Mouse (Mus musculus) lung, postnatal 14 days (tissue): ENCODE data around the gene Ssr1.

Source experiments
- DNase-seq: peaks from one replicate; pipeline ENCODE4 v3.0.0; 2021

Ssr1 gene

GRCm38 (mm10) chr13:37944306-37944705, 49.7 kb downstream of the Ssr1 start:
- DNase-seq: no peak

DNA sequence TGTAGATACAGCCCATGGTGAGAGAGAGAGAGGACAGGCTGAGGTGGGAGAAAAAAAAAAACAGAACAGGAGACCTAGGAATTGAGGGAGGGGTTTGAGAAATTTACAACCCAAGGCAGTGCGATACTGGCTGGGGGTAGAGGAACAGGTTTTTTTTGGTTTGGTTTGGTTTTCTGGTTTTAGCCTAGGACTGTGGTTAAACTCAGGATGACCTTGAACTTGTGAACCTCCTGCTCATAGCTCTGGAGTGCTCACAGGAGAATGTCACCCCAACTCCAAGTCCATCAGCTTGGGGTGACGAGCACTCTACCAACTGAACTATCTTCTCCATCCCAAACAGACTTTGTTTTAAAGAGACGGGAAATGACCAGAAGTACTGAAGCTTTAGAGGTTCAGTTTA, 50.6 kb downstream of the Ssr1 start:
- no peak for DNase-seq

GRCm38 (mm10) chr13:37942887-37943331, 51.1 kb downstream of the Ssr1 start:
- no peak for DNase-seq

GRCm38 (mm10) chr13:37941950-37942886, 51.8 kb downstream of the Ssr1 start:
- no peak for DNase-seq

GRCm38 (mm10) chr13:37941138-37941645, 52.8 kb downstream of the Ssr1 start:
- no peak for DNase-seq

GRCm38 (mm10) chr13:37940649-37941048, 53.4 kb downstream of the Ssr1 start:
- no peak for DNase-seq

GRCm38 (mm10) chr13:37940167-37940566, 53.9 kb downstream of the Ssr1 start:
- DNase-seq: no peak

GRCm38 (mm10) chr13:37936351-37936750, 57.7 kb downstream of the Ssr1 start:
- DNase-seq: no peak

- DNase-seq: peak; percentile 34
Measured at GRCm38 (mm10) chr13:37934920-37935319, 59.1 kb downstream of the Ssr1 start.

- no peak for DNase-seq
Measured at GRCm38 (mm10) chr13:37934075-37934474, 59.9 kb downstream of the Ssr1 start.

DNA sequence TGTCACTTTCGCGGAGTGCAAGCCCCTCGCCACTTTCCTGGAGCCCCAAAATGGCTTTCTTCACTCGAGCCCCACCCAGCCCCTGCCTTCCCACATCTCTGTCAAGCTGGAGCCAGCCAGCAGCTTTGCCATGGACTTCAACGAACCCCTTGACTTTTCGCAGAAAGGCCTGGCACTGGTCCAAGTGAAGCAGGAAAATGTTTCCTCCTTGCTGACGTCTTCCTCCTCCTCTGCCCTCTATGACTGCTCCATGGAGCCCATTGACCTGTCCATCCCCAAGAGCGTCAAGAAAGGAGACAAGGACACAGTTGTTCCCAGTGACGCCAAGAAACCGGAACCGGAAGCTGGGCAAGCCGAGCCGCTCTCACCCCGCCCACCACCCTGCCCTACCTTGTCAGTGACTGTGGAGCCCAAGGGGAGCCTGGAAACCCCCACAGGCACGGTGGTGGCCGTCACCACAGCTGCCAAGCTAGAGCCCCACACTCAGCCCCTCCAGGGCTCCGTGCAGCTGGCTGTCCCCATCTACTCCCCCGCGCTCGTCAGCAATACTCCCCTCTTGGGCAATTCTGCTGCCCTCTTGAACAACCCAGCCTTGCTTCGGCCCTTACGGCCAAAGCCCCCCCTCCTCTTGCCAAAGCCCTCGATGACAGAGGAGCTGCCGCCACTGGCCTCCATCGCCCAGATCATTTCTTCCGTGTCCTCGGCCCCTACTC, 62.7 kb downstream of the Ssr1 start:
- DNase-seq: peak; percentile 47

- DNase-seq: no peak
Measured at GRCm38 (mm10) chr13:37930621-37931020, 63.4 kb downstream of the Ssr1 start.

DNA sequence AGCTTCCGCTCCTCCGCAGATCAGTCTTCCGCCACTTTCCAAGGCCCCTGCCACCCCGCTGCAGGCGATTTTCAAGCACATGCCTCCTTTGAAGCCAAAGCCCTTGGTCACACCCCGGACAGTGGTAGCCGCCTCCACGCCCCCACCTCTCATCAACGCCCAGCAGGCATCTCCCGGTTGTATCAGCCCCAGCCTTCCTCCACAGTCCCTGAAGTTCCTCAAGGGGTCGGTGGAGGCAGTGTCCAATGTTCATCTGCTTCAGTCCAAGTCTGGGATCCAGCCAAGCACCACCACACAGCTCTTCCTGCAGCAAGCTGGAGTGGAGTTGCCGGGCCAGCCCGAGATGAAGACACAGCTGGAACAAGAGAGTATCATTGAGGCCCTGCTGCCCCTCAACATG, 63.9 kb downstream of the Ssr1 start:
- DNase-seq: no peak

GRCm38 (mm10) chr13:37929532-37929931, 64.5 kb downstream of the Ssr1 start:
- no peak for DNase-seq

DNA sequence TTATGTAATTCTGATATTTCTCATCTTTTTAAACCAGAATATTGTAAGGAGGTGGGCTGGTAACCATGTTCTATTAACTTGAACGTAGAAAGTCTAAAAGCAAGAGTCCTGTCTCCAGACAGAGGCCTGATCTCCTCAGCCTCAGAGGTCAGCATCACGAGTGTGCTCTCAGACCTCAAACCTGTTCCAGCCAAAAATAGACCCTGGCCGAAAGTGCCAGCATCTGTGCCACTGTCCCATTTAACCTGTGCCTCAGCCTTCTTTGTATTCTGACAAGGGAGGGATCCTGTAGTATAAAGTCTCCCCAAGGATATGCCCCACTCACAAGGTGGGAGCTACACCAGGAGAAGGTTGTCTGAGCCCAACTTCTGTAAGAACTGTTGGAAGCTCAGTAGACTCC, 67.6 kb downstream of the Ssr1 start:
- no peak for DNase-seq

GRCm38 (mm10) chr13:37924461-37924948, 69.5 kb downstream of the Ssr1 start:
- DNase-seq: peak; percentile 45

DNA sequence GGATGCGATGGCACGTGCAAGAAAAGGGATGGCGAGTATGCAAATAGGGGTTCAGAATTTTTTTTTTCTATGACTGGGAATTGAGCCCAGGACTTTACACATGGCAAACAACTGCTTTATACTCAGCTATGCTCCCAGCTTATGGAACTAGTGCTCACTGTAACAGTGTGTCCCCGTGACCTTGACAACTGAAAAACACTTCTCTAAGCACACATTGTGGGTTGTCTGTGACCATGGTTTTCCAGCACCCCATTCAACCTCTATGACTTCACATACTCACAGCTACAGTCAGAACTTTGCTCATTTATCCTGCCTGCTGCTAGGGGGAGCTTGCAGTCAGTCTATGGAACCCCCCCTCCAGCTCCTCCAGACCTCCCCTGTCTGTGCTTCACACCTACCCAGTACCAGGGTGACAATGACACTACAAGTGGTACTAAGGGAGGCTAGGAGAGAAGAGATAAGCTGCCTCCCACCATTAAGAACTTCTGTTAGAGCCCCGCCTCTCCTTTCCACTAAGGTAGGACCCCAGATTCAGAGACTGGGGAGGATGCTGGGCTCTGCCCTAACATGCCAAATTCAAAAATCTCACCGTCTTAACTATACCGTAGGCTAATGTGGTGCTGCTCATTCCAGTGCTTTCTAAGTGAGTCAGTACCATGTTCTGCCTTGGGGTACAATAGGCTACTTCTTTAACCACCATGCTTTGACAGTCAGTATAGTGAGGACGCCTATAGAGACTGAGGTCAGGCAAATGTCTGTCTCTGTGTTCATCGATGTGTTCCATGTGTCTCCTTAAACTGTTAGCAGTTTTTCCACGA, 70.2 kb downstream of the Ssr1 start:
- no peak for DNase-seq

GRCm38 (mm10) chr13:37923091-37923490, 70.9 kb downstream of the Ssr1 start:
- no peak for DNase-seq

GRCm38 (mm10) chr13:37920727-37921126, 73.3 kb downstream of the Ssr1 start:
- no peak for DNase-seq

GRCm38 (mm10) chr13:37919711-37920277, 74.2 kb downstream of the Ssr1 start:
- no peak for DNase-seq

- DNase-seq: peak; percentile 49
Measured at GRCm38 (mm10) chr13:37918336-37919261, 75.4 kb downstream of the Ssr1 start.
